11 mouse cellular contexts compared by ENCODE assay signal in the genomic region with DNA sequence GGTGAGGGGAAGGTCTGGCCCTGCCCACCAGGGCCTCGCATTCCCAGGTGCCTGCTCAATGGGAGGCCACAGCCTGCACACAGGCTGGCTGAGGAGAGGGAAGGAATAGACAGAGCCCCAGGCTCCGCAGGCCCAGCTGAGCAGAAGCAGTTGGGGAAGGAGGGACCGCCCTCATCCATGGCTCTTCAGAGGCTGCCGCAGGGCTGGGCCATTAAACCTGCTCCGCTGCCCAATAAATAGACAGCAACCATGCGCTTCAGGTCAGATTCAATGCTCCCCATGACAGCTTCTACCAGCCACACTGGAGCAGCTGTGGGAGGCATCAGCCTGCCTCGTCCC. TPM values are rescaled to one million over a fixed set of nuclear protein-coding genes. Genes with fewer than 3 reads are reported as not detected.
A peak's percentile ranks its signal among the peaks of the same experiment; 100 is the strongest.
DNase-seq lines count a peak whose midpoint lies in the region; ATAC-seq and TF ChIP-seq lines count a peak whose summit lies in the region.
"Had no signal": no experiment of that assay in that cellular context is flagged by ENCODE, and none has a peak within 500 bp of the region (broad histone marks: within the 10 kb centered on the region; RNA-seq: fewer than 3 reads in every experiment).

No protein-coding gene starts in this region.

- H3K4me1 ChIP-seq in lung, embryonic 14.5 days (ENCODE audit: insufficient read depth), result peaks cover 4% of the 10 kb centered on the region; the same call in 1 of the 2 replicates
- no peaks in the 10 kb centered on the region for H3K4me1 ChIP-seq in lung, postnatal 0 days (ENCODE audit: insufficient read depth, low read depth, low read length)
- peaks cover 77% of the 10 kb centered on the region for H3K4me1 ChIP-seq in embryonic facial prominence, embryonic 10.5 days
- H3K4me1 ChIP-seq in hindbrain, embryonic 13.5 days (replicated peaks), result peaks cover 81% of the 10 kb centered on the region
- H3K4me1 ChIP-seq in neural tube, embryonic 13.5 days (replicated peaks), result peaks cover 94% of the 10 kb centered on the region
- H3K4me1 ChIP-seq: liver, embryonic 15.5 days had no signal

- no peak overlapping the region for H3K4me2 ChIP-seq in lung, embryonic 14.5 days
- H3K4me2 ChIP-seq in lung, postnatal 0 days (replicated peaks; ENCODE audit: low read depth, low read length), result no peak overlapping the region
- no peak overlapping the region for H3K4me2 ChIP-seq in hindbrain, embryonic 13.5 days
- no peak overlapping the region for H3K4me2 ChIP-seq in neural tube, embryonic 13.5 days
- H3K4me2 ChIP-seq: forebrain, embryonic 15.5 days; liver, embryonic 15.5 days had no signal

- DNase-seq in lung, embryonic 14.5 days, result no peak
- no peak for DNase-seq in lung, postnatal 0 days (ENCODE audit: low spot score)
- peak; percentile 59 for DNase-seq in embryonic facial prominence, embryonic 10.5 days (ENCODE audit: low spot score)
- DNase-seq in spleen, postnatal 10 days (ENCODE audit: low spot score in 2 of 2), result no peak
- DNase-seq in urinary bladder, postnatal 25 days (ENCODE audit: low spot score), result no peak
- DNase-seq: heart, adult 2 months had no signal

- 36% methylated on average over 7 of the region's 7 CpGs for WGBS in lung, embryonic 14.5 days
- WGBS in lung, postnatal 0 days, result 42% methylated on average over 7 of the region's 7 CpGs
- 10% methylated on average over 7 of the region's 7 CpGs for WGBS in embryonic facial prominence, embryonic 10.5 days
- 7% methylated on average over 7 of the region's 7 CpGs for WGBS in hindbrain, embryonic 13.5 days
- WGBS in neural tube, embryonic 13.5 days, result 7% methylated on average over 7 of the region's 7 CpGs

- no peaks in the 10 kb centered on the region for H3K27me3 ChIP-seq in lung, embryonic 14.5 days (ENCODE audit: insufficient read depth, low read length)
- no peaks in the 10 kb centered on the region for H3K27me3 ChIP-seq in lung, postnatal 0 days (replicated peaks; ENCODE audit: insufficient read depth, low read length)
- peaks cover 88% of the 10 kb centered on the region for H3K27me3 ChIP-seq in embryonic facial prominence, embryonic 10.5 days (replicated peaks; ENCODE audit: low read depth, poor library complexity, severe bottlenecking)
- H3K27me3 ChIP-seq in hindbrain, embryonic 13.5 days, result peaks cover 50% of the 10 kb centered on the region
- peaks cover 56% of the 10 kb centered on the region for H3K27me3 ChIP-seq in neural tube, embryonic 13.5 days

- H3K27ac ChIP-seq in lung, embryonic 14.5 days (ENCODE audit: low read depth), result no peak overlapping the region
- H3K27ac ChIP-seq in lung, postnatal 0 days (ENCODE audit: low read length), result no peak overlapping the region
- H3K27ac ChIP-seq in embryonic facial prominence, embryonic 10.5 days (replicated peaks), result no peak overlapping the region; the same call in 1 of the 2 replicates
- H3K27ac ChIP-seq in hindbrain, embryonic 13.5 days, result peak overlapping the region; percentile 86
- H3K27ac ChIP-seq in neural tube, embryonic 13.5 days (replicated peaks), result peak overlapping the region; percentile 57
- H3K27ac ChIP-seq: forebrain, embryonic 15.5 days; heart, adult 2 months; liver, embryonic 15.5 days had no signal

- no peak overlapping the region for H3K9ac ChIP-seq in lung, embryonic 14.5 days
- H3K9ac ChIP-seq in lung, postnatal 0 days (replicated peaks; ENCODE audit: low read depth), result no peak overlapping the region
- no peak overlapping the region for H3K9ac ChIP-seq in hindbrain, embryonic 13.5 days
- 0 out of 2 replicates have a peak overlapping the region, but pooled peaks have one; percentile 34 for H3K9ac ChIP-seq in neural tube, embryonic 13.5 days
- H3K9ac ChIP-seq: forebrain, embryonic 15.5 days; liver, embryonic 15.5 days had no signal

- H3K36me3 ChIP-seq in lung, embryonic 14.5 days (ENCODE audit: insufficient read depth), result no peaks in the 10 kb centered on the region
- H3K36me3 ChIP-seq in lung, postnatal 0 days (ENCODE audit: insufficient read depth, low read length), result no peaks in the 10 kb centered on the region
- no peaks in the 10 kb centered on the region for H3K36me3 ChIP-seq in embryonic facial prominence, embryonic 10.5 days (replicated peaks)
- no peaks in the 10 kb centered on the region for H3K36me3 ChIP-seq in hindbrain, embryonic 13.5 days
- H3K36me3 ChIP-seq in neural tube, embryonic 13.5 days, result no peaks in the 10 kb centered on the region
- H3K36me3 ChIP-seq: forebrain, embryonic 15.5 days; liver, embryonic 15.5 days had no signal

- no peak overlapping the region for H3K4me3 ChIP-seq in lung, embryonic 14.5 days (ENCODE audit: low read depth, low read length)
- H3K4me3 ChIP-seq in lung, postnatal 0 days (ENCODE audit: low read depth, low read length), result no peak overlapping the region
- no peak overlapping the region for H3K4me3 ChIP-seq in embryonic facial prominence, embryonic 10.5 days
- H3K4me3 ChIP-seq in hindbrain, embryonic 13.5 days, result no peak overlapping the region
- H3K4me3 ChIP-seq in neural tube, embryonic 13.5 days, result no peak overlapping the region
- H3K4me3 ChIP-seq: forebrain, embryonic 15.5 days; heart, adult 2 months; liver, embryonic 15.5 days had no signal

- TF ChIP-seq CTCF in lung, embryonic 14.5 days (IDR thresholded peaks at IDR 0.05; ENCODE audit: low read depth), result no peak
- TF ChIP-seq CTCF in lung, postnatal 0 days (IDR thresholded peaks at IDR 0.05), result no peak

- peak; percentile 48; the same call in 1 of the 2 replicates for ATAC-seq in lung, embryonic 14.5 days (ENCODE audit: insufficient read depth)
- no peak for ATAC-seq in lung, postnatal 0 days
- no peak; the same call in 1 of the 2 replicates for ATAC-seq in hindbrain, embryonic 13.5 days (ENCODE audit: low FRiP score)
- ATAC-seq in neural tube, embryonic 13.5 days (ENCODE audit: low read depth), result no peak; the same call in 1 of the 2 replicates
- ATAC-seq: forebrain, embryonic 15.5 days; inflammation-experienced regulatory T-cells, adult 6 months had no signal

- no peak for TF ChIP-seq EP300 in lung, postnatal 0 days (IDR thresholded peaks at IDR 0.05)

- H3K9me3 ChIP-seq in lung, embryonic 14.5 days (ENCODE audit: low read depth, low read length), result no peaks in the 10 kb centered on the region
- no peaks in the 10 kb centered on the region for H3K9me3 ChIP-seq in lung, postnatal 0 days (ENCODE audit: low read length)
- H3K9me3 ChIP-seq in embryonic facial prominence, embryonic 10.5 days, result no peaks in the 10 kb centered on the region
- no peaks in the 10 kb centered on the region for H3K9me3 ChIP-seq in hindbrain, embryonic 13.5 days
- no peaks in the 10 kb centered on the region for H3K9me3 ChIP-seq in neural tube, embryonic 13.5 days
- H3K9me3 ChIP-seq: forebrain, embryonic 15.5 days; liver, embryonic 15.5 days had no signal

RNA-seq across cellular contexts. Expression of a gene that starts 45.3 kb away (rescaled TPM):
- 0.09 TPM in 1 of 2 replicates, not detected in the other for polyA plus RNA-seq in lung, embryonic 14.5 days (2014; fragmentation: Nextera tagmentation; extraction: Ambion mirVana)
- polyA plus RNA-seq in lung, postnatal 0 days (2015; fragmentation: Nextera tagmentation; extraction: Ambion mirVana), result not detected in 2 replicates
- 0.85 and 0.99 TPM in 2 replicates for polyA plus RNA-seq in embryonic facial prominence, embryonic 10.5 days (2016; fragmentation: Nextera tagmentation; extraction: Ambion mirVana)
- 6.3 and 6.7 TPM in 2 replicates for polyA plus RNA-seq in hindbrain, embryonic 13.5 days (2015; fragmentation: Nextera tagmentation; extraction: Ambion mirVana)
- polyA plus RNA-seq in neural tube, embryonic 13.5 days (2015; fragmentation: Nextera tagmentation; extraction: Ambion mirVana), result 9.1 and 11.1 TPM in 2 replicates
- polyA plus RNA-seq: inflammation-experienced regulatory T-cells, adult 6 months; liver, embryonic 15.5 days had no signal

Comparison
In these comparisons a context has a peak if more than half of its experiments do, and no peak if none do; other contexts are left out.
1. H3K27ac ChIP-seq: peak in hindbrain, embryonic 13.5 days (single experiment) and neural tube, embryonic 13.5 days (single experiment); none in lung, embryonic 14.5 days (single experiment), lung, postnatal 0 days (single experiment) and embryonic facial prominence, embryonic 10.5 days (single experiment).